Mouse (Mus musculus) spleen, adult 2 months (tissue): ENCODE measurements around the gene Rnf138rt1. TPM values are rescaled to one million over a fixed set of nuclear protein-coding genes. Genes with fewer than 3 reads are reported as not detected.

ENCODE experiments used
- DNase-seq, 2 experiments: peaks; one replicate each; pipeline versions ENCODE4 v3.0.0 to v3.0.0-alpha.2; 2012 to 2021; ENCODE audit warnings: low spot score in 2 of 2, low read depth in 1 of 2
- H3K27ac ChIP-seq: fragments of 200-500 bp; 2 replicates; pipeline ENCODE4 v1.5.1; 2012; ENCODE audit warnings: low read length, inconsistent platforms; ENCODE audit not compliant: insufficient read depth
- H3K27me3 ChIP-seq: fragments of 200-500 bp; 2 replicates; pipeline ENCODE4 v1.6.1; 2012; ENCODE audit warnings: mild to moderate bottlenecking, moderate library complexity, low read length, inconsistent platforms; ENCODE audit not compliant: control insufficient read depth, insufficient read depth
- H3K36me3 ChIP-seq: fragments of 200-500 bp; 2 replicates; pipeline ENCODE4 v1.6.1; 2012; ENCODE audit warnings: mild to moderate bottlenecking, low read length, inconsistent platforms; ENCODE audit not compliant: control insufficient read depth, insufficient read depth
- H3K4me1 ChIP-seq: fragments of 200-500 bp; 2 replicates; pipeline ENCODE4 v1.6.1; 2011; ENCODE audit warnings: inconsistent platforms; ENCODE audit not compliant: control insufficient read depth, insufficient read depth, insufficient read length
- H3K4me3 ChIP-seq: fragments of 200-500 bp; 2 replicates; pipeline ENCODE4 v1.5.1; 2011; ENCODE audit warnings: mild to moderate bottlenecking, inconsistent platforms; ENCODE audit not compliant: insufficient read depth, insufficient read length; ENCODE audit errors: extremely low read depth
- CTCF ChIP-seq: fragments of 200-500 bp; IDR thresholded peaks from 2 replicates; pipeline ENCODE4 v1.5.1; 2011; ENCODE audit warnings: mild to moderate bottlenecking, inconsistent platforms; ENCODE audit not compliant: insufficient read depth, insufficient read length, insufficient replicate concordance; ENCODE audit errors: extremely low read depth
- POLR2A ChIP-seq: fragments of 200-500 bp; IDR thresholded peaks from 2 replicates; pipeline ENCODE4 v1.6.1; 2011; ENCODE audit warnings: low read depth, low read length, inconsistent platforms
- WGBS: fragments of 180-500 bp; shearing (Covaris S2); methylation state at CpG from one replicate; pipeline ENCODE4 v1.1.7; 2018; 5-methylcytosine and 5-hydroxymethylcytosine counted together
- polyA plus RNA-seq: library from polyadenylated mRNA; depleted of rRNA; stranded (reverse); fragments of >200 nt; gene quantifications from 2 replicates; pipeline ENCODE4 v1.2.3, GENCODE M21; 2012; rRNA removed

Rnf138rt1 gene
- polyA plus RNA-seq = not detected in 2 replicates

DNA sequence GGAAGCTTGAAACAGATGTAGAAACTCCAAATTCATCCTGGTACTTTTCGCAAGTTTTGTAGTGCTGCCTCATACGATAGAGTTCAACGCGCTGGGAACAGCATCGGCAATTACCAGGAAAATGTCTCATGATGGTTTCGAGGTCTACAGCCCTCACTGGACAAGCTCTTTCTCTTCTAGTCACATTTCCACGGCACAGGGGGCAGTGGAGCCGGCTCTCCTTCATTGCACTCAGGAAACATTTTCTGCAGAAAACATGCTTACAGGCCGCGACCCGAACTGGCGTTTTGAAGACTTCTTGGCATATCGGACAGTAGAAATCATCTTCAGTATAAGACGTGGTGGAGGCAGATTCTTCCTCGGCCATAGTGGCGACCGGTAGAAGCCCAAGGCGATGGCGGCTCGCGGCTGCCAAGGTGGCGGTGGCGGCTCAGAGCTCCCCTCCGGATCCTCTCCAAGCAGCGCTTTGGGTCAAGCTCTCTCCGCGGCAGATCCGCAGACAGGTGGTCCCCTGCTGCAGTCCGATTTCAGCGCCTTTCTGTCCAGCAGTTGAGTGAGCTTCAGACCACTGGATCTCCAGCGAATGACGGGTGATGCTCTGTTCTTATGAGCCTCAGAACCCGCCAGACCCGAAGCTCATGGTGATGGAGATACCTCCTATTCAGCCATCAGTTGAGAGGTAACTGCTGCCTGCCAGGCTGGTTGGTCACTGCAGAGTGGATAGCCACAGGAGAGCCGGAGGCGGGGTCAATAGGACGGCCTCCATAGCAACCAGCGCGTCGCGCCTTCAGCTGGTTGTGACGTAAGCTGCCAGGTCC, at the start of gene Rnf138rt1:
Rnf138rt1 (minus strand) TSS at position 713 of the 818 bp plus-strand sequence.
- H3K4me3 ChIP-seq = peak within 1 kb of the TSS; percentile 35; the same call in 1 of the 2 replicates
- TF ChIP-seq CTCF (no peak), POLR2A (no peak)
- H3K27ac ChIP-seq = no peak within 1 kb of the TSS
- no peak for DNase-seq
- no peaks in the 10 kb centered on the region for H3K36me3 ChIP-seq
- no peaks in the 10 kb centered on the region; the same call in 1 of the 2 replicates for H3K4me1 ChIP-seq
- 34% methylated on average over 42 of the region's 42 CpGs for WGBS
- no peaks in the 10 kb centered on the region for H3K27me3 ChIP-seq

DNA sequence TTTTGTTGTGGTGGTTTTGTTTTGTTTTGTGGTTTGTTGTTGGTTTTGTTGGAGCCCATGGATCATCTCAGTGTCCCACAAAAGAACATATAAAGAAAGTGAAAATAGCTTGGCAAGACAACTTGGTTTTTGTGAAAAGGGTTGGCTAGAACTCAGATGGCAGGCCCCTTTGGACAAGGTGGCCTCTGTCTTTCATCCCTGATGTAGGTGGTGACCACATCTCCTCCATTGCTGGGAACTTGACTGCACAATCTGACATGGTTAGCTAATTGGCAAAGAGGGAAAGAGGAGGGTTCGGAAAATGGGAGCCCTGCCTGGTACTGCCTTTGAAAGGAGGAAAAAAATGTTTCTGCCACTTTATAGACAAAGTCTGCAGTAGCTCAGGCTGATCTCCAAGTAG, 46.1 kb upstream of the Rnf138rt1 start:
- Histone ChIP-seq H3K27me3 (no peaks in the 10 kb centered on the region), H3K4me1 (no peaks in the 10 kb centered on the region), H3K36me3 (no peaks in the 10 kb centered on the region), H3K4me3 (no peak overlapping the region), H3K27ac (no peak overlapping the region)
- WGBS = 71% methylated on average over 1 of the region's 1 CpGs
- TF ChIP-seq POLR2A = no peak
- TF ChIP-seq CTCF = no peak
- no peak for DNase-seq

DNA sequence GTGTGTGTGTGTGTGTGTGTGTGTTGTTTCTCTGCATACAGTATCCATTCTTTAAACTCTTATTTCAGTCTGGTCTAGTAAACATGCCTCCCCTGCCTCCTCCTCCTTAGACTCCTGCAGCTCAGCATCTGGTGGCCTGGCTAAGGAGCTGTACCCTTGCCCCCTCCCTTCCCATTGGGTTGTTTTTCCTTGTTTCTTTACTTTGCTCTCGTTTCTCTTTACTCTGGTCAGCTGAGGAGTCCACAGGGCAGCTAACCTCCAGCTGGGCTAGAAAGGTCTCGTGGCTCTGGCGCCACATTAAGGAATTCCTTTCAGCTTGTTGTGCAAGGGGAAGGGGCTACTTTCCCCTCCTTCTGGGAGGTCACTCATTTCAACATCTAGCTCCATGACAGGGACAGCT, 5.2 kb upstream of the Rnf138rt1 start:
- WGBS = 72% methylated on average over 3 of the region's 3 CpGs
- H3K4me3 ChIP-seq = no peak overlapping the region
- TF ChIP-seq CTCF = no peak
- no peak for TF ChIP-seq POLR2A
- H3K36me3 ChIP-seq = no peaks in the 10 kb centered on the region
- no peak overlapping the region for H3K27ac ChIP-seq
- no peaks in the 10 kb centered on the region for H3K4me1 ChIP-seq
- DNase-seq = no peak
- no peaks in the 10 kb centered on the region for H3K27me3 ChIP-seq

DNA sequence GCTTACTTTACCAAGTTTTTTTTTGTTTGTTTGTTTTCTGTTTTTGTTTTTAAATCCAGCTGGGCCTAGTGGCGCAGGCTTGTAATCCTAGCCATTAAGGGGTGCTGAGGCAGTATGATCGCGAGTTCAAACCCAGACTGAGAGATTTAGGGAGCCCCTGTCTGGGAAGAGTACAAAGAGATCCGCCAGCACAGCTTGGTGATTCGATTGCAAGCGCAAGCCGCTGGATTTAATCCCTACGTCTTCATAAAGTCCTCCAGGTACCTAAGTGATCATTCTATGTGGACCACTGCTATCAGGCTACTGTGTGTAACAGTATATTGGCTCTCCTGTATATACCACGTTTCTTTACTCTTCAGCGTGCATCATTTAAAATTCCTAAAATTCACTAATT, 303 bp upstream of the Rnf138rt1 start:
- no peaks in the 10 kb centered on the region for H3K36me3 ChIP-seq
- no peak for DNase-seq
- no peak overlapping the region for H3K27ac ChIP-seq
- no peak for TF ChIP-seq CTCF
- no peak for TF ChIP-seq POLR2A
- H3K4me3 ChIP-seq = no peak overlapping the region
- H3K4me1 ChIP-seq = no peaks in the 10 kb centered on the region; the same call in 1 of the 2 replicates
- WGBS = 52% methylated on average over 10 of the region's 10 CpGs
- H3K27me3 ChIP-seq = no peaks in the 10 kb centered on the region

DNA sequence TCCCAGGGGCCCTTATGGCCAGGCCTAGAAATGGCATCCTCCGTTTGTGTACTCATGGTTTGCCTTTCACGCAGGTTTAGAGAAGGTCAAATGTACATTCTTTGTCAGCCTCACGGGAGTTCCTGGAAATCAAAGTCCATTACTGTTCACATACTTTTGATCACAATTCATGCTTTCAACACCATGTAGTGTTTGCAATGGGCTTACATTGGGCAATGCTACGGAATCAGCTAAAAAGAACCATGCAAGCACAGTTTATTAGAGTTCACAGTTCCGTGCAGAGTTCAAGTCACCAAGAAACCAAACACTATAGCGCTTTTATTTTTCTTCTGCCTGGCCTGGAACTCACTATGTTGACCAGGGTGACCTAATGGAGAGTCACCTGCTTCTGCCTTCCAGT, 15.1 kb downstream of the Rnf138rt1 start:
- H3K36me3 ChIP-seq = no peaks in the 10 kb centered on the region
- no peak for DNase-seq
- WGBS = 88% methylated on average over 6 of the region's 6 CpGs
- no peak overlapping the region for H3K4me3 ChIP-seq
- no peak overlapping the region for H3K27ac ChIP-seq
- H3K27me3 ChIP-seq = no peaks in the 10 kb centered on the region
- TF ChIP-seq CTCF = no peak
- TF ChIP-seq POLR2A = no peak
- H3K4me1 ChIP-seq = no peaks in the 10 kb centered on the region

DNA sequence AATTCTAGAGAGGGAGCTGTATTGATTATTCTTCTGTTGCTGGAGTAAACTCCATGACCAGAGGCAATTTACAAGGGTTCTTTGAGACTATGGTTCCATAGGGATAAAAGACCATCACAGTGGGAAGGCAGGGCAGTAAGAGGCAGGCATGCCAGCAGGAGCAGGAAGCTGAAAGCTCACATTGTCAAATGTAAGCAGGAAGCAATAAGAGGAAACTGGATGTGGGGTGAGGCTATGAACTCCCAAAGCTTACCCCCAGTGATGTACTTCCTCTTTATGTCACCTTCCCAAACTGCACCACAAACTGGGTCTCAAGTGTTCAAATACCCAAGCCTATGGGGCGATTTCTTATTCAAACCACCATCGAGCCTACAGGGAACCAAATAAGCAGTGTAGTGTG, 17.2 kb downstream of the Rnf138rt1 start:
- Histone ChIP-seq H3K27ac (no peak overlapping the region), H3K36me3 (no peaks in the 10 kb centered on the region), H3K4me1 (no peaks in the 10 kb centered on the region), H3K4me3 (no peak overlapping the region), H3K27me3 (no peaks in the 10 kb centered on the region)
- TF ChIP-seq POLR2A = no peak
- TF ChIP-seq CTCF = no peak
- DNase-seq = no peak
- 45% methylated on average over 2 of the region's 2 CpGs for WGBS

DNA sequence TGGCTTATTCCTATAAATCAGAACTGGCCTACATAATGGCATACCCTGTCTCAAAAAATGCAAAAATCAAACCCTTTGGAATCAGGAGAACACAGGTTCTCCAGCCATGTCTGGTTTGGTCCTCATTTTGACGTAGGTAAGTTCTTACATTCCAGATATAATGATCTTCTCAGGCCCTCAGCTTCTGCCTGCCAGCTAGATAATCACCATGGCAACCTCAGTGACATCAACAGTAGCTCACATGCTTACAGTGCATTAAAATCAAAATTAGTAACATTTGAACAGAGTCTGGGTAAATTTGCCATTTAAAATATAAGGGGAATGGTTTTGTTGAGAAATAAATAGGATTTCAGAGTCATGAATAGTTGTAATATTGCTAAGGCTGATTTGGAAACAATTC, 22.2 kb downstream of the Rnf138rt1 start:
- no peaks in the 10 kb centered on the region for H3K27me3 ChIP-seq
- H3K4me1 ChIP-seq = no peaks in the 10 kb centered on the region
- H3K36me3 ChIP-seq = no peaks in the 10 kb centered on the region
- no peak overlapping the region for H3K4me3 ChIP-seq
- no peak for DNase-seq
- no peak for TF ChIP-seq POLR2A
- TF ChIP-seq CTCF = no peak
- no peak overlapping the region for H3K27ac ChIP-seq
- 63% methylated on average over 1 of the region's 1 CpGs for WGBS
